Mouse (Mus musculus) limb, embryonic 15.5 days (tissue): ENCODE results near the gene Spred2. TPM values are rescaled to one million over a fixed set of nuclear protein-coding genes. Genes with fewer than 3 reads are reported as not detected.
"Not testable (repeated sequence)": the region's sequence is repeated elsewhere in the genome, so short reads cannot be mapped to it uniquely, and the experiment has no call there.

Source experiments
- ATAC-seq: fragments of 200-750 bp; cut with Nextera tagmentation; 2 replicates; pipeline ENCODE4 v1.8.0; 2017; ENCODE audit warnings: low read depth, moderate TSS enrichment; ENCODE audit not compliant: insufficient number of reproducible peaks, low FRiP score, low TSS enrichment
- H3K27ac ChIP-seq: fragments of 300-500 bp; sonication (generic); 2 replicates; pipeline ENCODE4 v1.5.1; 2015; ENCODE audit warnings: moderate library complexity, mild to moderate bottlenecking, inconsistent platforms
- H3K27me3 ChIP-seq: fragments of 300-500 bp; sonication (generic); 2 replicates; pipeline ENCODE4 v1.6.1; 2015; ENCODE audit warnings: inconsistent platforms
- H3K36me3 ChIP-seq: fragments of 300-500 bp; sonication (generic); 2 replicates; pipeline ENCODE4 v1.6.1; 2015; ENCODE audit warnings: inconsistent platforms
- H3K4me1 ChIP-seq: fragments of 300-500 bp; sonication (generic); 2 replicates; pipeline ENCODE4 v1.6.1; 2015; ENCODE audit warnings: inconsistent platforms
- H3K4me2 ChIP-seq: fragments of 300-500 bp; sonication (generic); 2 replicates; pipeline ENCODE4 v1.6.1; 2015; ENCODE audit warnings: mild to moderate bottlenecking, inconsistent platforms
- H3K4me3 ChIP-seq: fragments of 300-500 bp; sonication (generic); 2 replicates; pipeline ENCODE4 v1.5.1; 2015; ENCODE audit warnings: mild to moderate bottlenecking, inconsistent platforms
- H3K9ac ChIP-seq: fragments of 300-500 bp; sonication (generic); 2 replicates; pipeline ENCODE4 v1.6.1; 2015; ENCODE audit warnings: inconsistent platforms
- H3K9me3 ChIP-seq: fragments of 300-500 bp; sonication (generic); 2 replicates; pipeline ENCODE4 v1.6.1; 2016; ENCODE audit warnings: inconsistent platforms
- WGBS: fragments of 180-500 bp; shearing (Covaris S2); methylation state at CpG from one replicate; pipeline ENCODE4 v1.1.7; 2015; 5-methylcytosine and 5-hydroxymethylcytosine counted together
- polyA plus RNA-seq: library from polyadenylated mRNA; unstranded; fragments of >200 nt; fragmentation: Nextera tagmentation; extraction: Ambion mirVana; gene quantifications from 2 replicates; pipeline ENCODE4 v1.2.1, GENCODE M21; 2015

The Spred2 gene
- polyA plus RNA-seq, 1 experiment from 2014 or later = 8.9 TPM

- no peak overlapping the region for H3K4me2 ChIP-seq
- H3K9ac ChIP-seq = no peak overlapping the region
- H3K4me1 ChIP-seq = no peaks in the 10 kb centered on the region
- WGBS = 93% methylated on average over 13 of the region's 13 CpGs
- peaks cover 67% of the 10 kb centered on the region for H3K36me3 ChIP-seq
- no peak for ATAC-seq
- no peak overlapping the region for H3K27ac ChIP-seq
- peaks cover 34% of the 10 kb centered on the region for H3K9me3 ChIP-seq
- no peak overlapping the region for H3K4me3 ChIP-seq
- H3K27me3 ChIP-seq = no peaks in the 10 kb centered on the region
Observed at GRCm38 (mm10) chr11:20017937-20018336, 93.8 kb downstream of the Spred2 start.

DNA sequence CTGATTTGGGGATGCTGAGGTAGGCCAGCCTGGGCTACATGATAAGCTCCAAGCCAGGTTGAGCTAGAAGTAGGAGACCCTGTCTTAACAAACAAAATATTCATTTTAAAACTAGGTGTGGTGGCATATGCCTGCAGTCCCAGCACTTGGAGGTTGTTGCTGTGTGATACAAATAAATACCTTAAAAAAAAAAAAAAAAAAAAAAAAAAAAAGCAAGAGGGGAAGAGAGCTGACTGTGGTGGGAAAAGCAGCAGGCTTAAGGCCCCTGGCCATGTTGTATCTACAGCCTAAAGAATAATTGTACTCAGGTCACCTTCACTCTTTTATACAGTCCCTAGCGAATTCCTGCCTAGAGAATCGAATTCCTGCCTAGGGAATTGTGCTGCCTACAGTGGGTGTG, 94.7 kb downstream of the Spred2 start:
- 100% methylated on average over 2 of the region's 2 CpGs for WGBS
- H3K9me3 ChIP-seq = peaks cover 34% of the 10 kb centered on the region
- ATAC-seq = no peak
- no peak overlapping the region for H3K9ac ChIP-seq
- H3K4me1 ChIP-seq = no peaks in the 10 kb centered on the region
- no peak overlapping the region for H3K4me3 ChIP-seq
- H3K27ac ChIP-seq = no peak overlapping the region
- no peaks in the 10 kb centered on the region for H3K27me3 ChIP-seq
- H3K4me2 ChIP-seq = no peak overlapping the region
- H3K36me3 ChIP-seq = peaks cover 72% of the 10 kb centered on the region

- no peak overlapping the region for H3K9ac ChIP-seq
- no peak overlapping the region for H3K4me2 ChIP-seq
- peaks cover 78% of the 10 kb centered on the region for H3K36me3 ChIP-seq
- no peak for ATAC-seq
- peaks cover 34% of the 10 kb centered on the region for H3K9me3 ChIP-seq
- no peak overlapping the region for H3K27ac ChIP-seq
- H3K4me3 ChIP-seq = no peak overlapping the region
- H3K27me3 ChIP-seq = no peaks in the 10 kb centered on the region
- no peaks in the 10 kb centered on the region for H3K4me1 ChIP-seq
- 98% methylated on average over 35 of the region's 35 CpGs for WGBS
Observed at GRCm38 (mm10) chr11:20020720-20021119, 96.5 kb downstream of the Spred2 start.

GRCm38 (mm10) chr11:20022462-20022861, 98.3 kb downstream of the Spred2 start:
- 93% methylated on average over 2 of the region's 2 CpGs for WGBS
- H3K9ac ChIP-seq = no peak overlapping the region

DNA sequence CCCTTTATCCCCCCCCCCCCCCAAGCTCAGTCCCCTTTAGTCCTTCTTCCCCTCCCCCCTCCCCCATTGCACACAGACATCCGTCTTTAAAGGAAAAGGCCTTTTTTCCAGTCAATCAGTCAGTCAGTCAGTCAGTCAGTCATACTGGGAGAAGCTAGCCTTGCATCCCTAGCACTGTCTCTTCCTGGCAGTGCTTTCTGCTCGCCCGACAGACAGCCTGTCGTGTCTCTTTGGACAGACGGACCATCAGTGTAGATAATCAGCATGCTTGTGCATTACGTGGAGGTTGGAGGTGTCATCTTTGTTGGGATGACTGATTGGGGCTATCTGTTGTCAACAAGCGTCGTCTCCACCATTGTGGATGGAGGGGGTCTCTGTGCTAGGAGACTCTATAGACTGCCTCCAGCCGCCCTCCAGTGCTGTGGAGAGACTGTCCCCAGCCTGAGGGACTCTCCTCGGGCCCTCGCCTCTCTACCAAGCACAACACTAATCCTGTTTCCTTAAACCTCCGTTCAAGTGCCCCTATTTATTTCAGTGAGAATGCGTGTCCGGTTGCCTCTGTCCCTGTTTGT, 98.8 kb downstream of the Spred2 start:
- WGBS = 90% methylated on average over 14 of the region's 14 CpGs

More at GRCm38 (mm10) chr11:20022462-20022861, 98.3 kb downstream of the Spred2 start:
- peaks cover 65% of the 10 kb centered on the region for H3K36me3 ChIP-seq
- H3K4me2 ChIP-seq = no peak overlapping the region
- no peak for ATAC-seq
- no peak overlapping the region for H3K4me3 ChIP-seq
- H3K4me1 ChIP-seq = no peaks in the 10 kb centered on the region
- no peaks in the 10 kb centered on the region for H3K27me3 ChIP-seq
- H3K9me3 ChIP-seq = peaks cover 31% of the 10 kb centered on the region
- H3K27ac ChIP-seq = no peak overlapping the region

DNA sequence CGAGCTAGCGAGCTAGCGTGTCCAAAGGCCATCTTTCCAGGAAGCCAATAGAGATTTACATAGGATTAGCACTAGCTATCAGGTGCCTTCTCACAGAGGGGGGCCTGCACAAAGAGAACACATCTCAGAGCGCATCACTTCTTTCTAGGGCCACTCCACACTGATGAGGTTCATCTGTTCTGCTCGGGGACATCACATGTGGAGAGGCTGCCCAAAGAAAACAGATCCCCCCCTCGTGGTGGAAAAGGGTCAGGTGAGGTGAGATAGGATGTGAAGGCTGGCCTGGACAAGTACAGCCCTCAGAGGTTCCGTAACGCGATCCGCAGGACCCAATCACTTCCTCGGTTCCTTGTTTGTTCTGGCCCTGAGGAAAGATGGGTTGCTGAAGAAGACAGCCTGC, 101.7 kb downstream of the Spred2 start:
- Histone ChIP-seq H3K9ac (no peak overlapping the region), H3K27ac (no peak overlapping the region), H3K36me3 (peaks cover 31% of the 10 kb centered on the region), H3K27me3 (no peaks in the 10 kb centered on the region), H3K4me2 (no peak overlapping the region), H3K4me3 (no peak overlapping the region), H3K4me1 (no peaks in the 10 kb centered on the region), H3K9me3 (peaks cover 9% of the 10 kb centered on the region)
- no peak for ATAC-seq
- 56% methylated on average over 11 of the region's 11 CpGs for WGBS

More for the DNA sequence above, 98.8 kb downstream of the Spred2 start:
- no peaks in the 10 kb centered on the region for H3K27me3 ChIP-seq
- no peak overlapping the region for H3K4me2 ChIP-seq
- H3K4me3 ChIP-seq = no peak overlapping the region
- H3K36me3 ChIP-seq = peaks cover 60% of the 10 kb centered on the region
- no peak overlapping the region for H3K9ac ChIP-seq
- ATAC-seq = no peak
- peaks cover 28% of the 10 kb centered on the region for H3K9me3 ChIP-seq
- no peak overlapping the region for H3K27ac ChIP-seq
- no peaks in the 10 kb centered on the region for H3K4me1 ChIP-seq

- WGBS = 64% methylated on average over 9 of the region's 9 CpGs
- H3K4me2 ChIP-seq = no peak overlapping the region
- H3K36me3 ChIP-seq = peaks cover 20% of the 10 kb centered on the region; the same call in 1 of the 2 replicates
- no peaks in the 10 kb centered on the region for H3K4me1 ChIP-seq
- no peak overlapping the region for H3K9ac ChIP-seq
- ATAC-seq = no peak
- H3K9me3 ChIP-seq = no peaks in the 10 kb centered on the region
- no peak overlapping the region for H3K4me3 ChIP-seq
- no peak overlapping the region for H3K27ac ChIP-seq
- no peaks in the 10 kb centered on the region for H3K27me3 ChIP-seq
Observed at GRCm38 (mm10) chr11:20027719-20028118, 103.5 kb downstream of the Spred2 start.

- no peaks in the 10 kb centered on the region for H3K27me3 ChIP-seq
- H3K27ac ChIP-seq = no peak overlapping the region
- H3K4me3 ChIP-seq = no peak overlapping the region
- H3K9me3 ChIP-seq = no peaks in the 10 kb centered on the region
- 0 out of 2 replicates have a peak, but pooled peaks cover 15% of the 10 kb centered on the region for H3K36me3 ChIP-seq
- 82% methylated on average over 6 of the region's 6 CpGs for WGBS
- no peak overlapping the region for H3K9ac ChIP-seq
- no peaks in the 10 kb centered on the region for H3K4me1 ChIP-seq
- H3K4me2 ChIP-seq = no peak overlapping the region
- no peak for ATAC-seq
Observed at GRCm38 (mm10) chr11:20028396-20028795, 104.2 kb downstream of the Spred2 start.

GRCm38 (mm10) chr11:20029014-20029413, 104.8 kb downstream of the Spred2 start:
- no peak overlapping the region for H3K4me2 ChIP-seq
- ATAC-seq = no peak
- 92% methylated on average over 4 of the region's 4 CpGs for WGBS
- no peaks in the 10 kb centered on the region for H3K27me3 ChIP-seq
- H3K4me3 ChIP-seq = no peak overlapping the region
- H3K9ac ChIP-seq = no peak overlapping the region
- H3K9me3 ChIP-seq = no peaks in the 10 kb centered on the region
- no peak overlapping the region for H3K27ac ChIP-seq
- 0 out of 2 replicates have a peak, but pooled peaks cover 15% of the 10 kb centered on the region for H3K36me3 ChIP-seq
- no peaks in the 10 kb centered on the region for H3K4me1 ChIP-seq

GRCm38 (mm10) chr11:20030973-20031372, 106.8 kb downstream of the Spred2 start:
- not testable (repeated sequence) for H3K27ac ChIP-seq, H3K27me3 ChIP-seq, ATAC-seq, H3K36me3 ChIP-seq, H3K4me3 ChIP-seq, H3K9ac ChIP-seq, H3K4me1 ChIP-seq, H3K9me3 ChIP-seq, H3K4me2 ChIP-seq
- 88% methylated on average over 5 of the region's 5 CpGs for WGBS

DNA sequence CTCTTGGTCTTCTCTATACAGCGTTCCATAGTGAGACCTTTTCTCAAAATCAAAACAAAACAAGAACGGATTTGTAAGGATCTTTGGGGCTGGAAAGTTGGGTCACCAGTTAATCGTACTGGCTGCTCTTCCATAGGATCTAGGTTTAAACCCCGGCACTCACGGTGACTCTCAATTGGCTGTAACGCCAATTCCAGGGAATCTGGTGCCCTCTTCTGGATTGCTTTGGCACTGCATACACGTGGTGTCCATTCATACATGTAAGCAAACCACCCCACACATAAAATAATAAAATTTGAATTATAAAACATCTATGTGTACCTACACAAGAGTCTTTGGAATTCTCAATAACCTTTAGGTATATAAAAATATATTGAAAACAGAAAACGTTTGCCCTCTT, 107.4 kb downstream of the Spred2 start:
- no peak overlapping the region for H3K4me3 ChIP-seq
- no peak for ATAC-seq
- WGBS = 50% methylated on average over 8 of the region's 8 CpGs
- no peaks in the 10 kb centered on the region; the same call in 1 of the 2 replicates for H3K4me1 ChIP-seq
- no peak overlapping the region for H3K4me2 ChIP-seq
- H3K9me3 ChIP-seq = no peaks in the 10 kb centered on the region
- H3K36me3 ChIP-seq = no peaks in the 10 kb centered on the region
- no peak overlapping the region for H3K27ac ChIP-seq
- H3K27me3 ChIP-seq = no peaks in the 10 kb centered on the region
- no peak overlapping the region for H3K9ac ChIP-seq

- Histone ChIP-seq H3K4me1 (peaks cover 2% of the 10 kb centered on the region), H3K27ac (no peak overlapping the region), H3K4me2 (no peak overlapping the region), H3K9ac (no peak overlapping the region), H3K27me3 (no peaks in the 10 kb centered on the region), H3K36me3 (no peaks in the 10 kb centered on the region), H3K9me3 (no peaks in the 10 kb centered on the region), H3K4me3 (no peak overlapping the region)
- WGBS = 76% methylated on average over 6 of the region's 6 CpGs
- no peak for ATAC-seq
Observed at GRCm38 (mm10) chr11:20033541-20034160, 109.5 kb downstream of the Spred2 start.
